Mouse (Mus musculus) ovary, postnatal 36 days (tissue): ENCODE measurements around the gene Mrm2.

Source experiments
- DNase-seq: peaks from one replicate; pipeline ENCODE4 v3.0.0; 2022; ENCODE audit warnings: low spot score, mixed read lengths

The Mrm2 gene

GRCm38 (mm10) chr5:140345244-140345643 is 13.5 kb upstream of the Mrm2 start:
- no peak for DNase-seq

GRCm38 (mm10) chr5:140342880-140343279 is 11.2 kb upstream of the Mrm2 start:
- no peak for DNase-seq

- no peak for DNase-seq
Measured at GRCm38 (mm10) chr5:140339836-140340235, 8.1 kb upstream of the Mrm2 start.

- DNase-seq: no peak
Measured at GRCm38 (mm10) chr5:140338779-140339178, 7.1 kb upstream of the Mrm2 start.

GRCm38 (mm10) chr5:140336680-140337079 is 5.0 kb upstream of the Mrm2 start:
- no peak for DNase-seq

DNA sequence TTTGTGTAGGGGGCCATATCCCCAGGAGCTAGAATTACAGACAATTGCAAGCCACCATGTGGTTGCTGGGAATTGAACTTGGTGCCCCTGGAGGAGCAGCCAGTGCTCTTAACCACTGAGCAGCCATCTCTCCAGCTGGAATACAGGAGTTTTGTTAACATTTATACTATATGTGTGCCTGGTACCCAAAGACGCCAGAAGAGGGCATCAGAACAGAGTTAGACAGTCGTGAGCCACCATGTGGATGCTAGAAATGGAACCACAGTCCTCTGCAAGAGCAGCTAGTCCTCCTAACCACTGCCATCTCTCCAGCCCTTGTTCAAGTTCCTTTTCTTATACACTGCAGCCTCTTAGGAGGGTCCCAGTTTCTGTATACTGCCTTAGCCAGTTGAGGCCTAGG is 1.9 kb upstream of the Mrm2 start:
- DNase-seq: no peak

- DNase-seq: no peak
Measured at GRCm38 (mm10) chr5:140332519-140332918, 821 bp upstream of the Mrm2 start.

- no peak for DNase-seq
Measured at GRCm38 (mm10) chr5:140324058-140324457, 7.6 kb downstream of the Mrm2 start.

GRCm38 (mm10) chr5:140321756-140322575 is 9.7 kb downstream of the Mrm2 start:
- no peak for DNase-seq

GRCm38 (mm10) chr5:140321042-140321755 is 10.5 kb downstream of the Mrm2 start, which contains the start of the genes Mad1l1 and Nudt1:
Gene Mad1l1, minus strand, starts transcription at chr5:140321552.
Gene Nudt1, plus strand, starts transcription at chr5:140321656.
- peak; percentile 94 for DNase-seq

DNA sequence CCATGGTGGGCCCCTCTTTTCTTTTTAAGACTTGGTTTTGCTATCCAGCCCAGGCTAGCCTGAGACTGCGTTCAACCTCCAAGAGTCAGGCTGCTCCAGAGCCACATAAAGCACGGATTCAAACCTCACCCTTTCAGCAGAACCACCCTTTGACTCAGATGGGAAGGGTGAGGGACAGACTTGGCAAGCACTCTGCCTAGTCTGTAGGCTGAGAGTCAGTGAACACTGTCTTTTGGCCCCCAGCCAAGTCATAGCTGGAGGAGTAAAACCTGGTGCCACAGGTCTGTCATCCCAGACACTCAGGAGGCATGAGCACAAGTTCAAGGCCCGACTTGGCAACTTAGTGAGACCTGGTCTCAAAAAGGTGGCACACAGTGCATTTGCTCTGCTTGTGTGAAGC is 15.0 kb downstream of the Mrm2 start:
- no peak for DNase-seq

DNA sequence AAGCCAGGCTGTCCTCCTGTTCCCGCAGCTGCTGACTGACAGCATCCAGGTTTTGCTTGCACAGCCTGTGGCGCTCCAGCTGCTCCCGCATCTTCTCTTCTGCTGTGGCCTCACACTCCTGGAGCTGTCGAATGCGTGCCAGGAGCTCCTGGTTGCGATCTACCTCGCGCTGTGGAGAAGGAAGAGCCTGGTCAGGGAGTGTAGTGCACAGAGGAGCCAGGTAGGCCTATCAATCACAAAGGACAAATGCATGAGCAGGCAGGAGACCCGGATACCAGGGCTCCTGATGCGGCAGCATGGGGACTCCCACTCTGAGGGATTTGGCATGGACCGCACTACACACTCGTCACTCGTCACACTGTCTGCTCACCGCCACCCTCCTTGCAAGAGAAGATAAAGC is 24.1 kb downstream of the Mrm2 start:
- no peak for DNase-seq

DNA sequence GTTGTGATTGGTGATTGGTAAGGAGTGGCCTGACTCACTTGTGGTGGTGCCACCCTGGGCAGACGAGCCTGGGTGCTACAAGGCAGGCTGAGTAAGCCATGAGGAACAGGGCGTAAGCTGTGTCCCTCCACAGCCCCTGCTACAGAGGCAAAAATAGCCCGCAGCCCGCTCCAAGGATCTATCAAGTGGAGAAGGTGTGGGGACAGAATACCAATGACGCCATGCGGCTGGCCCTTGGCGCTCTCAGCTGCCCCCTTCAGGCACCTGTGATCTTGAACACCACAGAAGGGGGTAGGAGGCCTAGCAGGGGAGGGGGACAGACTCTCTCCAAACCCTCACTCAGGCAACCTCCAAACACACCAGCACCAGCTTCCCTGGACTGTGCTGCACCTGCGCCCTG is 25.7 kb downstream of the Mrm2 start:
- no peak for DNase-seq

DNA sequence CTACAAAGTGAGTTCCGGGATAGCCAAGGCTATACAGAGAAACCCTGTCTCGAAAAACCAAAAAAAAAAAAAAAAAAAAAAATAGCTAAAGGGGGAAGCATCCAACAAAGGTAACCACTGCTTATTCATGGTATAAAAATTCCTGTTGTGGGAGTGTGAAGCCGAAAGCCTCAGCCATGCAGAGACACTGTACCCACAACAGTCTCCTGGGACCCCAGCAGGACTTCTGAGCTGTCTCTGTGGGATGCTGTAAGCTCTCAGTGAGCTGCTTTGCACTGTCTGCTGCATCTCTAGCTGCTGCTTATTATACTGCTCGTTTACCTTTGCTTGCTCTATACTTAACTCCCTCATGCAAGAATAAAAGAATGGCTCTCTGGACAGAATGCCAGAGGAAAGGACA is 33.4 kb downstream of the Mrm2 start:
- DNase-seq: no peak

DNA sequence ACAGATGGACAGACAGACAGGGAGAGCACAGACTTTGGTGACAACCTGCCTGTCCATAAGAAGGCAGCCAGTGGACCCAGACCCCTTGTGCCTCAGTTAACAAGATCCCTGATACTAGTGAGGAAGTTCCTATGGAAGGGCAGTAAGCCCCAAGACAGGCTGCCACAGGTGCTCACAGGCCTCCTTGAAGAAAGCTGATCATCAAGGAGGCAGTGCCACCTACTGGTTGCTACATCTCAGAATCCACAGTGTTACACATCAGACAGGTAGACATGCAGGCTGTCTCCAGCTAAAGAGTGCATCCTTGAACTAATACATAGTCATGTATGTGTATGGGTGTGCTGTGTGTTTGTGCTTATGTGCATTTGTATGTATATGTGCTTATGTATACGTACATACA is 39.5 kb downstream of the Mrm2 start:
- DNase-seq: peak; percentile 25

DNA sequence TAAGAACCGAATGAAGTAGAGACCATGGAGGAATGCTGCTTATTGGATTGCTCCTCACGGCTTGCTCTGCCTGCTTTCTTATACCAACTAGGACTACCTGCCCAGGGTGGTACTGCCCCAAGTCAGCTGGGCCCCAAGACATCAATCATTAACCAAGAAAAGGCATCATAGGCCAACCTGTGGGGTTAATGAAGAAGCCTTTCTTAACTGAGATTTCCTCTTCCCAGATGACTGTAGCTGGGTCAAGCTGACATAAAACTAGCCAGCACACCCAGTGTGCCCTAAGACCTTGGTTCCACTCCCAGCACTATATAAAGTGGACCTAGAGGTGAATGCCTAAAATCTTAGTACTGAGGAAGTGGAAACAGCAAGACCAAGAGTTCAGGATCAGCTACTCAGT is 42.5 kb downstream of the Mrm2 start:
- no peak for DNase-seq

DNA sequence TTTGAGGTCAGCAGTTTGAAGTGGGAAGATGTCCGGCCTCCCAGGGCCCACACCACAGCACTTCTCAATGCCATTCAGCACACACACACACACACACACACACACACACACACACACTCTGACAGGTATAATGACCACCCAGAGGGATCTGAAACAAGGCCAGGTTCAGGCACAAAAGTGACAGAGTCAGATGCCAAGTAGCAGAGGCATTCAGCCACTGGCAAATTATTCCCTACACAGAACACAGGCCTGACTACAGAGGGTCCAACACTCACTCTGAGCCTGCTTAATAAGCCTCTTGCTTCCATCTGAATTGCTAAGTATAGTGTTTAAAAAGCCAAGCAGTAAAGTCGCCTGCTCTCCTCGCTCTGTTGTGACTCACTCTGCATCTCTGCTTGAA is 43.4 kb downstream of the Mrm2 start:
- DNase-seq: no peak

- no peak for DNase-seq
Measured at GRCm38 (mm10) chr5:140284761-140285160, 46.9 kb downstream of the Mrm2 start.

DNA sequence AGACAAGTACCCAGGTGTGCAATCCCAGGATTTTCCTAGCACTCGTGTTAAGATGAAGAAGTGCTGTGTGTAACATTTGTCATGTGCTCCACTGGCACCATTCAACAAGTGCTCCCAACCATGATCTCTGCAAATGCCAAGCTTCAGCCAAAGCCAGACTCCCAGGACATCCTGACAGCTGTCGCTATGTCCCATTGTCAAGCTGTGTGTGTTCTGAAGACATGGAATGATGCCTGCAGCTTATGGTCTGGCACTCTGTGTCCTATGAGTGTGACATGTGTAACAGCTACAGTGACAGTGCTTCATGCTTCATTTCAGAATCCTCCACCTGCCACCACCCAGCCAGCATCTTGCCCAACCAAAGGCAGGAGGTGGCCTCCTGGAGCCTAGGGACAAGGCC is 47.7 kb downstream of the Mrm2 start:
- no peak for DNase-seq

DNA sequence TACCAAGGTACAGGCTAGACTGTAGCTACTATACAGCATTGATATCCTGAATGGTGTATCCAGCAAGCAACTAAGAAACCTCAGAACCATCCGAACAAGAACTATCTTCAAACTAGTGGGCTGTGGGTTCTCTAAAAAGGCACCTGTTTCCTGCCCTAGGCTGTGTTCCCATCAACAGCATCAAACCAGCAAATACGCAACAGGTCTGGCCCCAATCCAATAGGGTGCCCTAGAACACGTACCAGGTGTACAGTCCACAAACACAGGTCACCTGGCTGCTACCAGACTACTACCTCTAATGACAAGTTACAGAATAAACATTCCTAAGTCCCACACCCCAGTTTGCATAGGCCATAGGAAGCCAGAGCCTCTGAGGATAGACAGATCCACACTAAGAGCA is 48.8 kb downstream of the Mrm2 start:
- DNase-seq: no peak

GRCm38 (mm10) chr5:140282376-140282775 is 49.3 kb downstream of the Mrm2 start:
- DNase-seq: peak; percentile 53

GRCm38 (mm10) chr5:140280205-140280604 is 51.5 kb downstream of the Mrm2 start:
- no peak for DNase-seq
